Mouse (Mus musculus): Measurements from ENCODE around the gene Fbxw16.
"Not testable (repeated sequence)": the region's sequence is repeated elsewhere in the genome, so short reads cannot be mapped to it uniquely, and the experiment has no call there.

The Fbxw16 gene

DNA sequence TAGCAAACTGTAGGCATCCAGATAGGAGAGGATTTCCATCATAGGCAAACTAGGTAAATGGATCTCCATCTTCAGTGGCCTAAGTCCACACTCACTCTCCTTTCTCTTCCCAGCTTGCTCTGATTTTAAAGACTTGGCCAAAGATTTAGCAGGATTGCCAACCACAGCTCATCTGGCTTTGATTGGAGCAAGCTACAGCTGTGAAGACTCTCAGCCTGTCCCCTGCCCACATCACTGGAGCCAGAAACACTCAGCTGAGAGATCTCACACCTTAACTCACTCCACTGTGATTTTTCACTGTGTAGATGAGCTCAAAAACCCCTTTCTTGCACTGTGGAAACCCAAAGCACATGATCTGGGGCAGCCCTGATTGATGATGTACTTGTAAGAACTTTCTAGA is at the start of gene Fbxw16:
TSS of gene Fbxw16 (minus strand) at position 101 of the 400 bp plus-strand sequence.
- DNase-seq (ENCODE audit: low spot score) = no peak

DNA sequence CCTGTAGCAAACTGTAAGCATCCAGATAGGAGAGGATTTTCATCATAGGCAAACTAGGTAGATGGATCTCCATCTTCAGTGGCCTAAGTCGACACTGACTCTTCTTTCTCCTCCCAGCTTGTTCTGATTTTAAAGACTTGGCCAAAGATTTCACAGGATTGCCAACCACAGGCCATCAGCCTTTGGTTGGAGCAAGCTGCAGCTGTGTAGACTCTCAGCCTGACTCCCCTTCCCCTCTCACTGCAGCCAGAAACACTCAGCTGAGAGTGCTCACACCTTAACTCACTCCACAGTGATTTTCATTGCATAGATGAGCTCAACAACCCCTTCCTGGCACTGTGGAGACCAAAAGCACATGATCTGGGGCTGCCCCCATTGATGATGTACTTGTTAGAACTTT is 46.8 kb upstream of the Fbxw16 start, which contains the start of gene Fbxw19:
TSS of gene Fbxw19 (minus strand) at position 101 of the 400 bp plus-strand sequence.
- not testable (repeated sequence) for DNase-seq (ENCODE audit: low spot score)

DNA sequence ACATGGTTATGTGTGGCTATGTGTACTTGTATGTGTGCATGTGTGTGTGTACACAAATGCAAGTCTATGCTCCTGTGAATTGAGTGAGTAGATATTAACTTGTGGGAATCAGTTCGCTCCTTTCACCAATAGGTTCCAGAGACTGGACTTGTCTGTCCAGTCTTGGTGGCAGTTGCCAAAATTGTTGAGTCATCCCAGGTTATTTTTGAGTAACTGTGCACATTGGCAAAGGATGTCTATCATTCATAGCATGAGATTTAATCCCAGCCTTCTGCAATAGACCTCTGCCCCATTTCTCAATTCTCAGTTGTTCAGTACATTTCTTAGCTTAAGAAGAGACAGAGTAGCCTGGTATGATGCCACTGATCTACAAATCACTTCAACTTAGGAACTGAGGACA is 16.0 kb downstream of the Fbxw16 start:
- DNase-seq (ENCODE audit: low spot score) = no peak

DNA sequence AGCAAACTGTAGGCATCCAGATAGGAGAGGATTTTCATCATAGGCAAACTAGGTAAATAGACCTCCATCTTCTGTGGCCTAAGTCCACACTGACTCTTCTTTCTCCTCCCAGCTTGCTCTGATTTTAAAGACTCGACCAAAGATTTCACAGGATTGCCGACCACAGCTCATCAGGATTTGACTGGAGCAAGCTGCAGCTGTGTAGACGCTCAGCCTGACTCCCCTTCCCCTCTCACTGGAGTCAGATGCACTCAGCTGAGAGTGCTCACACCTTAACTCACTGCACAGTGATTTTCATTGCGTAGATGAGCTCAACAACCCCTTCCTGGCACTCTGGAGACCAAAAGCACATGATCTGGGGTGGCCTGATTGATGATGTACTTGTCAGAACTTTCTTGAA is 44.7 kb downstream of the Fbxw16 start, which contains the start of gene Fbxw22:
TSS of gene Fbxw22 (minus strand) at position 101 of the 400 bp plus-strand sequence.
- not testable (repeated sequence) for DNase-seq (ENCODE audit: low spot score)

Data from retina, embryonic 14.5 days (tissue).